Mouse (Mus musculus) lung, embryonic 16.5 days (tissue): ENCODE data around the gene Zfp663. TPM values are rescaled to one million over a fixed set of nuclear protein-coding genes. Genes with fewer than 3 reads are reported as not detected.
A peak's percentile ranks its signal among the peaks of the same experiment; 100 is the strongest.

Experiments used
- ATAC-seq: fragments of 200-750 bp; cut with Nextera tagmentation; 2 replicates; pipeline ENCODE4 v1.8.0; 2017; ENCODE audit warnings: low read depth, mild to moderate bottlenecking, moderate library complexity
- H3K27ac ChIP-seq: fragments of 300-500 bp; sonication (generic); 2 replicates; pipeline ENCODE4 v1.5.1; 2014; ENCODE audit warnings: mild to moderate bottlenecking, control low read depth, low read length
- H3K27me3 ChIP-seq: fragments of 300-500 bp; sonication (generic); 2 replicates; pipeline ENCODE4 v1.6.1; 2014; ENCODE audit warnings: low read depth, low read length, mixed read lengths; ENCODE audit not compliant: control insufficient read depth, insufficient read depth
- H3K36me3 ChIP-seq: fragments of 300-500 bp; sonication (generic); 2 replicates; pipeline ENCODE4 v1.6.1; 2014; ENCODE audit warnings: low read length; ENCODE audit not compliant: control insufficient read depth, insufficient read depth
- H3K4me1 ChIP-seq: fragments of 300-500 bp; sonication (generic); replicated peaks from 2 replicates; pipeline ENCODE4 v1.6.1; 2014; ENCODE audit warnings: low read length, mixed read lengths; ENCODE audit not compliant: control insufficient read depth, insufficient read depth
- H3K4me2 ChIP-seq: fragments of 300-500 bp; sonication (generic); 2 replicates; pipeline ENCODE4 v1.6.1; 2014; ENCODE audit warnings: low read depth, low read length, control low read depth
- H3K4me3 ChIP-seq: fragments of 300-500 bp; sonication (generic); 2 replicates; pipeline ENCODE4 v1.5.1; 2014; ENCODE audit warnings: mild to moderate bottlenecking, low read length, control low read depth
- H3K9ac ChIP-seq: fragments of 300-500 bp; sonication (generic); 2 replicates; pipeline ENCODE4 v1.6.1; 2014; ENCODE audit warnings: low read length, control low read depth
- H3K9me3 ChIP-seq: fragments of 300-500 bp; sonication (generic); 2 replicates; pipeline ENCODE4 v1.6.1; 2016; ENCODE audit warnings: low read length; ENCODE audit not compliant: control insufficient read depth
- WGBS: fragments of 180-500 bp; shearing (Covaris S2); extraction: QIAGEN DNeasy Blood & Tissue Kit; methylation state at CpG from one replicate; pipeline ENCODE4 v1.1.7; 2014; 5-methylcytosine and 5-hydroxymethylcytosine counted together
- polyA plus RNA-seq: library from polyadenylated mRNA; unstranded; fragments of >200 nt; fragmentation: Nextera tagmentation; extraction: Ambion mirVana; gene quantifications from 2 replicates; pipeline ENCODE4 v1.2.1, GENCODE M21; 2015

The Zfp663 gene
- polyA plus RNA-seq, 1 experiment from 2014 or later = 1.9 TPM

DNA sequence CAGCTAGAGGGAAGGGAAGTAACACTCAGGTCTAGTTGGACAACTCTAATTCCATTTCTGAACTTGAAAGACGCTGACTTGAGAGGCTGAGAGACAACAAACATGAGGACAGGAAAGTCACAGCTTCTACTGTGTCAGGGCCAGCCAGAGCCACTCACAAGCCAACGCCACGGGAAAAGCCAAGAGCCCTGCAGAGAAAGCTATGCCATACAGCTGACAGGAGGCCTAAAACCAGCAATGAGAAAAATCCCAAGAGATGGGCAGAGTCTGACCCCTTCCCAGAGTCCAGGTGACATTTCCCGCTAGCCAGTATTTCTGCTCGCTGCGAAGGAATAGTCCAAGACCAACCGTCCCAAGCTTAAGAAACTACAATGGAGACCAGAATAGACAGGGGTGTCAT, 49.6 kb downstream of the Zfp663 start:
- H3K4me1 ChIP-seq = peaks cover 62% of the 10 kb centered on the region
- no peak for ATAC-seq
- H3K9me3 ChIP-seq = no peaks in the 10 kb centered on the region
- no peak overlapping the region for H3K4me2 ChIP-seq
- H3K27me3 ChIP-seq = no peaks in the 10 kb centered on the region
- H3K36me3 ChIP-seq = peaks cover 20% of the 10 kb centered on the region
- 68% methylated on average over 7 of the region's 7 CpGs for WGBS
- H3K4me3 ChIP-seq = no peak overlapping the region
- H3K27ac ChIP-seq = peak overlapping the region; percentile 38
- no peak overlapping the region for H3K9ac ChIP-seq

DNA sequence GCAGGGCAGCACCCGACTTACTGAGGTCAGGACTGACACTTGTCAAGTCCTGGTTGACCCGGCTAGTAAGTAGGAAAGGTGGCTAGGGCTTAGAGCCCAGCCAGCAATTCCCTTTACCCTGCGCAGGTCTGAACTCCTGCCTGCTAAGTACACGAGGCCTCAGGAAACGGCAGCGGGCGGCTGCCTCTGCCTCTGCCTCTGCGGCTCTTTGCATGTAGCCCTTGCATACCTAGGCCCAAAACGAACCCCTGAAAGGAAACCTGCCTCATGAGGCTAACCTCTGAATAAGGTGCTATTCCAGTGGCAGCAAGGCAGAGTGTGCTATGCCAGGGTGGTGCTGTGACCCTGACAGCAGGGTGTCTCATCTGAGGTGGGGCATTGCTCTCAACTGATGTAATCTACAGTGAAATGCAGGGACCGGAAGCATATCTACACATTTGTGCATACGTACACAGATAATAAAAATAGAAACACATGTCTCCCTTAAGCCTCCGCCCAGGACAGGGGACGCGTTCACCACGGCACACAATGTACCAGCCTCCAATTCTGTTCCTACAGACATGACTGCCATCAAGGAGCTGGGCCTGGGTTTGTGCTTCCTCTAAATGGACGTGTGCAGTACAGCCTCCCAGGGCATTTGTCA, 50.8 kb downstream of the Zfp663 start:
- Histone ChIP-seq H3K4me3 (no peak overlapping the region), H3K27ac (peak overlapping the region; percentile 41; the same call in 1 of the 2 replicates), H3K9me3 (no peaks in the 10 kb centered on the region), H3K36me3 (peaks cover 30% of the 10 kb centered on the region), H3K9ac (peak overlapping the region; percentile 45; the same call in 1 of the 2 replicates), H3K4me1 (peaks cover 55% of the 10 kb centered on the region), H3K4me2 (no peak overlapping the region), H3K27me3 (no peaks in the 10 kb centered on the region)
- no peak for ATAC-seq
- WGBS = 40% methylated on average over 16 of the region's 16 CpGs

DNA sequence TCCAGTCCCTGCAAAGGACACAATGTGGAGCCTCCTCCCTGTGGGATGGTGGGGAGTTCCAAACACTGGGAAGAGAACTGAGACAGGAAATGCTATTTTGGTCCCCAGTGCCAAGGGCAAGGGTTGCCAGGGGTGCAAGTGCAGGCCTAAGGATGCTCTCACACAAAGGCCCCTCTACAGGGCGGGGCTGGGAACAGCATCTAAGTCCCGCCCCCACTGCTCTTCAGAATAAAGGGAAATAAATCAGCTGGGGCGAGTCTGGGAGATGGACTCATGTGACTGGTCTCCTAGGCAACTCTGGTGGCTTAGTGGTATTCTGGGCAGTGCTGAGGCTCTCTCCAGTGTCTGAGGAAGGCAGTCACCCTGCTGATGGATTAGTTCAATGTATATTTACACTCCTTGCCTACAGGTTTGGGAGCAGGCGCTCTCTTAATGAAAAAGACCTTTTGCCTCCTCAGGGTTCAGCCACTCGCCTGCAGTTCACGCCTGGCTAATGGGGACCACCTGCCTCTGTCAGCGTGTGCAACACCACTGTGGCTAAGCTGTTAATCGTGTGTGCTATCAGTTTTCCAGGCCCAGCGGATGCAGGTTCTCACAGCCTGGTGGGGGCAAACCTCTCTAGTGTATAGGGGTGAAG, 51.6 kb downstream of the Zfp663 start:
- H3K9ac ChIP-seq = peak overlapping the region; percentile 45; the same call in 1 of the 2 replicates
- no peaks in the 10 kb centered on the region for H3K27me3 ChIP-seq
- WGBS = 28% methylated on average over 9 of the region's 9 CpGs
- H3K27ac ChIP-seq = peak overlapping the region; percentile 34
- H3K4me1 ChIP-seq = peaks cover 52% of the 10 kb centered on the region
- H3K9me3 ChIP-seq = no peaks in the 10 kb centered on the region
- peaks cover 32% of the 10 kb centered on the region for H3K36me3 ChIP-seq
- no peak overlapping the region for H3K4me2 ChIP-seq
- ATAC-seq = peak; percentile 71
- H3K4me3 ChIP-seq = no peak overlapping the region

DNA sequence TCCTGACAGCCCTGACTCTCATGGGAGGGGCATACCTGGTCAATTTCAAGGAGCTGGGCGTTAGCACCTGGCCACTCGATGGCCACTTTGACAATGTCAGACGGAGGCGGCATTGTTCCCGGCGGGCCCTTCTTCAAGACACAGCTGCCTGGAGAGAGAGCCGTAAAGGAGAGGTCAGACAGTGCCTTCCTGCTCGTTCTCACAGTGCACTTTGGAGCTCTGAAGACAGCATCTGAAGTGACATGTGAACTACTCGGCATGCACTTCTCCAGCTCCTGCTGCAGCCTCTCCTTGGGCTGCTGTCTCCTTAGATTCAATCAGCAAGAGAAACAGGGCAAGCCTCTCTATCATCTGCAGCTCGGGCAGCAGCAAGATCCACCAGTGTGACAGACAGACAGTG, 52.3 kb downstream of the Zfp663 start:
- Histone ChIP-seq H3K4me3 (no peak overlapping the region), H3K27ac (peak overlapping the region; percentile 34), H3K27me3 (no peaks in the 10 kb centered on the region), H3K36me3 (peaks cover 32% of the 10 kb centered on the region), H3K4me1 (peaks cover 44% of the 10 kb centered on the region), H3K4me2 (no peak overlapping the region), H3K9ac (no peak overlapping the region; the same call in 1 of the 2 replicates), H3K9me3 (no peaks in the 10 kb centered on the region)
- WGBS = 44% methylated on average over 10 of the region's 10 CpGs
- no peak for ATAC-seq

DNA sequence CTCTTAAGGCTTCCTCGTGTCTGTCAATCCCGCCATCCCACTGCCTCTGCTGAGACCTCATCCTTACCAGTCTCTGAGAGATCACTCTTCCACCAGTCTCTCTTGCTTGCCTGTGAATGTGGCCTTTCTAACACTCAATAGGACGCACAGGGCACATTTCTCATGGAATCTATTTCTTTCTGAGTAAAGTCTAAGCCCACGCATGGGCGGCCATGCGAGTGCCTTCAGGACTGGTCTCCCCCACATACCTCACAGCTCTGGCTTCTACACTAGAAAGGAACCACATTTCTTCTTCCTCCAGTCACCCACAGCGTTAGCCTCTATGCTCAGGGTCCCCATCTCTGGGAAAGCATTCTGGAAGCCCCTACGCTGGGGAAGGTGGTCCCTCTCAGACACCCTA, 54.3 kb downstream of the Zfp663 start:
- ATAC-seq = no peak
- H3K27me3 ChIP-seq = no peaks in the 10 kb centered on the region

DNA sequence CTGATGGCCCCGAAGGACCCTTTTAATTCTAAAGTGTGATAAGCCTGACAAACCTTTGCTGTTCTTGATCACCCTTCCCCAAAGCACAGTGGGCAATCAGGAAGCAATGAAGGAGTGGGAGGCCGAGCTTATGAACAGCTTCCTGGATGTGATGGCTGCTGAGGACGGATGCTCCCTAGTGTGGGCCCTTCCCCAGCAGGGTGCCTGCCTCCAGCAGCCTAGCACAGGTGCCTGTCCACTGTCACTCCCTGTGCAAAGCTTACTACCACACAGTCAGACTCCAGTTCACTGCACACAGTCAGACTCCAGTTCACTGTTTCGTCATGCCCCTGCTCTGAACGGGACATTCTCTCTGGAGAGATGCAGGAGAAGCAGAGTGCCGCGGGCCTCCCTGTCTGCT, 56.1 kb downstream of the Zfp663 start:
- Histone ChIP-seq H3K27ac (no peak overlapping the region), H3K36me3 (peaks cover 34% of the 10 kb centered on the region), H3K9ac (no peak overlapping the region), H3K4me3 (no peak overlapping the region), H3K27me3 (no peaks in the 10 kb centered on the region), H3K9me3 (no peaks in the 10 kb centered on the region), H3K4me1 (peaks cover 7% of the 10 kb centered on the region), H3K4me2 (no peak overlapping the region)
- WGBS = 68% methylated on average over 7 of the region's 7 CpGs
- no peak for ATAC-seq

More for the DNA sequence above, 54.3 kb downstream of the Zfp663 start:
- Histone ChIP-seq H3K9me3 (no peaks in the 10 kb centered on the region), H3K4me2 (no peak overlapping the region), H3K4me3 (no peak overlapping the region), H3K4me1 (peaks cover 26% of the 10 kb centered on the region), H3K9ac (no peak overlapping the region), H3K27ac (no peak overlapping the region), H3K36me3 (peaks cover 34% of the 10 kb centered on the region)
- 89% methylated on average over 8 of the region's 8 CpGs for WGBS

DNA sequence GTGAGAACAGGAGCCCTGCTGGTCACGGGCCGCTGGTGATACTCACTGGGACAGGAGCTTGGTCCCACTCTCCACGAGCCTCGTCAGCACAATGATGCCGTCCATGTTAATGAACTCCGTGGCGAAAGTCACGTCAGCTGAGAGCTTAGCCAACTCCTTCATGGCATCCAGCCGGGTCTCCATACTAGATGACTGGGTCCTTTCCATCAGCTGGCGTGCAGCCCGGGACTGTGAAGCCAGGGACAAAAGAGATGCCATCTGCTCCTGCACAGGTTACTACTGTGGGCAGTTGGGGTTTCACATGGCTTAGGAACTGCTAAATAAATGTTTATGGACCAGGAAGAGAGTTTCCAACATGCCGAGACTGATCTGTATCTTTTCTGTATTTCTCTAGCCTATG, 57.0 kb downstream of the Zfp663 start:
- Histone ChIP-seq H3K27ac (no peak overlapping the region), H3K4me1 (peaks cover under 1% of the 10 kb centered on the region), H3K4me3 (no peak overlapping the region), H3K9ac (no peak overlapping the region), H3K4me2 (no peak overlapping the region), H3K9me3 (no peaks in the 10 kb centered on the region), H3K27me3 (no peaks in the 10 kb centered on the region), H3K36me3 (peaks cover 34% of the 10 kb centered on the region)
- no peak for ATAC-seq
- 90% methylated on average over 12 of the region's 12 CpGs for WGBS

DNA sequence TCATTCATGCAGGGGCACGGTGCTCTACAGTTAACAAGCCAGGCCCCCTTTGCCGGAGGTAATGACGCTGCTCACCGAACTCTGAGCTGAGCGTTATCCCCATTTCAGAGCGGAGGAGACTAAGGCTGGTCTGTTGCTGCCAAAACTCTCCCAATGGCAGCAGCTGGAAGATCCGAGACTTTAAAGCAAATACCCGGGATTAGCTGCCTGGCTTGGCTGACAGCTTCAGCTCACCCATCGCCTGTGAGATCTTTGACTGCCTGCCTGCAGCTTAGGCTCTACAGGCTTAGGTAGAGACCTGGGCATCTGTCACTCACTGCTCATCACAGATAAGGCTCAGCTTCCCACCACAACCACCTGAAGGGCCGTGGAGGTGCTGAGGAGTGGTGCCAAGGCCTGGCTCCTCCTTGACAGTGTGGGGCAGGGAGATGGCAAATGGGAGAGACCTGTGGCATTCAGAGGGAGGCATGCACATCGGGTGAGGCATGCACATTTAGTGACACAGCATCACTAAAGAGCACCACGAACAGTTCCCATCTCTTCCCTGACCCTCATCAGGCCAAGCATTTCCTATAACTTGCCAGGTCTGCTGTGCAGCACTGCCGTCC, 57.6 kb downstream of the Zfp663 start:
- Histone ChIP-seq H3K4me2 (no peak overlapping the region), H3K4me1 (peaks cover under 1% of the 10 kb centered on the region; the same call in 1 of the 2 replicates), H3K36me3 (peaks cover 32% of the 10 kb centered on the region), H3K27me3 (no peaks in the 10 kb centered on the region), H3K9ac (no peak overlapping the region), H3K4me3 (no peak overlapping the region), H3K27ac (no peak overlapping the region), H3K9me3 (no peaks in the 10 kb centered on the region)
- no peak for ATAC-seq
- WGBS = 78% methylated on average over 13 of the region's 13 CpGs

DNA sequence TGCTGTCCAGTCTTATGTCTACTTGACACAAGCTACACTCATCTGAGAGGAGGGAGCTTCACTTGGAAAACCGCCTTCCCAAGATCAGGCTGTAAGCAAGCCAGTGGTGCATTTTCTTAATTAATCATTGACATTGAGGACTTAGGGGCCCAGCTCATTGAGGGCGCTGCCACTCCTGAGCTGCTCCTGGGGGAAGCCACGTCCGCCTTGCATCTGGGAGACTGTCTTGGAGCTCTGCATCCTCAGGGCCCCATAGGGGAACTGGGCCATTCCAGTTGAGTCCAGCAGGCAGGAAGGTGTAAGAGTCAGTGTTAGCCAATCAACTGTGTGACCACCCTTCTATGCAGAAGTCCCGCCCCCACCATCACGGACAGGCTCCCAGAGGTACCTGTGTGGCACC, 60.7 kb downstream of the Zfp663 start:
- Histone ChIP-seq H3K4me3 (no peak overlapping the region), H3K4me2 (no peak overlapping the region), H3K9ac (no peak overlapping the region), H3K36me3 (peaks cover 25% of the 10 kb centered on the region), H3K27ac (no peak overlapping the region), H3K27me3 (no peaks in the 10 kb centered on the region), H3K9me3 (no peaks in the 10 kb centered on the region), H3K4me1 (peaks cover 6% of the 10 kb centered on the region)
- 75% methylated on average over 6 of the region's 6 CpGs for whole genome bisulfite sequencing
- ATAC-seq = no peak
